Mouse (Mus musculus) liver, embryonic 14.5 days (tissue): ENCODE measurements around the gene Rasgef1b. TPM values are rescaled to one million over a fixed set of nuclear protein-coding genes. Genes with fewer than 3 reads are reported as not detected.

Source experiments
- ATAC-seq: fragments of 200-750 bp; cut with Nextera tagmentation; 2 replicates; pipeline ENCODE4 v1.8.0; 2017; ENCODE audit warnings: moderate number of reproducible peaks, mild to moderate bottlenecking, moderate library complexity; ENCODE audit not compliant: insufficient read depth
- DNase-seq, 3 experiments: peaks; one replicate each; pipeline ENCODE4 v3.0.0-alpha.2; 2012 to 2013; ENCODE audit warnings: low read depth in 3 of 3, low spot score in 3 of 3
- H3K27ac ChIP-seq: fragments of 300-500 bp; sonication (generic); 2 replicates; pipeline ENCODE4 v1.5.1; 2014; ENCODE audit warnings: moderate library complexity, mild to moderate bottlenecking, control low read depth, inconsistent platforms
- H3K27me3 ChIP-seq: fragments of 300-500 bp; sonication (generic); 2 replicates; pipeline ENCODE4 v1.6.1; 2014; ENCODE audit warnings: mild to moderate bottlenecking, low read length, moderate library complexity; ENCODE audit not compliant: control insufficient read depth, insufficient read depth
- H3K36me3 ChIP-seq: fragments of 300-500 bp; sonication (generic); replicated peaks from 2 replicates; pipeline ENCODE4 v1.6.1; 2014; ENCODE audit warnings: low read depth; ENCODE audit not compliant: control insufficient read depth, insufficient read depth
- H3K4me1 ChIP-seq, 2 experiments: fragments of 200-500 bp in 1 of 2; fragments of 300-500 bp in 1 of 2; sonication (generic) in 1 of 2; replicated peaks; 2 replicates each; pipeline ENCODE4 v1.6.1; 2012 to 2014; ENCODE audit warnings: antibody characterized with exemption in 1 of 2, inconsistent platforms in 1 of 2, low read length in 1 of 2; ENCODE audit not compliant: control insufficient read depth in 2 of 2, insufficient read depth in 2 of 2
- H3K4me2 ChIP-seq: fragments of 300-500 bp; sonication (generic); 2 replicates; pipeline ENCODE4 v1.6.1; 2014; ENCODE audit warnings: low read depth, mild to moderate bottlenecking, control low read depth, moderate library complexity
- H3K4me3 ChIP-seq, 2 experiments: fragments of 200-500 bp in 1 of 2; fragments of 300-500 bp in 1 of 2; sonication (generic) in 1 of 2; 2 replicates each; pipeline ENCODE4 v1.5.1; 2012 to 2014; ENCODE audit warnings: low read depth in 2 of 2, low read length in 2 of 2, mild to moderate bottlenecking in 2 of 2, control low read depth in 1 of 2, inconsistent platforms in 1 of 2, moderate library complexity in 1 of 2; ENCODE audit not compliant: insufficient read depth in 1 of 2
- H3K9ac ChIP-seq: fragments of 300-500 bp; sonication (generic); replicated peaks from 2 replicates; pipeline ENCODE4 v1.6.1; 2014; ENCODE audit warnings: mild to moderate bottlenecking, control low read depth, moderate library complexity
- H3K9me3 ChIP-seq: fragments of 300-500 bp; sonication (generic); 2 replicates; pipeline ENCODE4 v1.6.1; 2016; ENCODE audit warnings: low read length, mixed read lengths; ENCODE audit not compliant: control insufficient read depth
- CTCF ChIP-seq: IDR thresholded peaks from 2 replicates; pipeline ENCODE4 v1.5.1; 2016; ENCODE audit warnings: antibody characterized with exemption, low read depth, control low read depth
- EP300 ChIP-seq: IDR thresholded peaks from 2 replicates; pipeline ENCODE4 v1.6.1; 2016; ENCODE audit warnings: antibody characterized with exemption, low read depth
- WGBS: fragments of 180-500 bp; shearing (Covaris S2); extraction: QIAGEN DNeasy Blood & Tissue Kit; methylation state at CpG from one replicate; pipeline ENCODE4 v1.1.7; 2014; ENCODE audit not compliant: insufficient replicate concordance; 5-methylcytosine and 5-hydroxymethylcytosine counted together
- polyA plus RNA-seq, 2 experiments: library from polyadenylated mRNA; depleted of rRNA in 1 of 2; stranded (reverse) in 1 of 2; unstranded in 1 of 2; fragments of >200 nt; fragmentation: Nextera tagmentation in 1 of 2; extraction: Ambion mirVana in 1 of 2; gene quantifications; 2 replicates each; pipeline versions ENCODE4 v1.2.1 to v1.2.3; 2012 to 2014

Rasgef1b gene
- polyA plus RNA-seq, 2 experiments, result 2.8 to 4.2 TPM

DNA sequence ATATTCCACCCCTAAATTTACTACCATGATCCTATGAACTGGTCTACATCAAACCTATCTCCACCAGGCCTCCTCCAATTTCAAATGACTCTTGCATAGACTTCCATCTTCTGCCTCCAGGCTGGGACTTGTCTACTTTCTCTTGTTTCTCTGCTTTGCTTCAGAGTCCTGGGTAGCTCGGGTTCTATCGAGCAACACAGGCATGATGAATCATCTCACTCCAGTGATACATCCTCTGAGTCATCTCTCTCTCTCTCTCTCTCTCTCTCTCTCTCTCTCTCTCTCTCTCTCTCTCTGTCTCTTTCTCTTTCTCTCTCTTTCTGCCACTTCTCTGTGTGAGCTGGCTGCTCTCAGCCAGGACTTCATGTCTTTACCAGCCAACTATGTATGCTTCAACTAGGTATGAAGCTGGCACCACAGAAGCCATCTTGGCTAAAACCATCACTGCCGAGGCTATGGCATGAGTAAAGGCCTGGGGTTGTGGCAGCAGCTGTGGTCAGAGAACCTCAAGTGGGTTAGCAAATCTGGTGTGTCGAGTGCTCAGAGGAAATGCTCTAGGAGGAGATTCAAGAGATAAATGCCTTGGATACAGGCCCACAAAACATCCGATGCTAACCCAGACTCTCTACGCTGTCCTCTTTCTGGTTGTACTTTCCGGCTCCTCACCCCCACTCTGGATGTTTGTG, 229.3 kb downstream of the Rasgef1b start:
- Histone ChIP-seq H3K27me3 (no peaks in the 10 kb centered on the region), H3K27ac (no peak overlapping the region), H3K4me3 (no peak overlapping the region), H3K9me3 (no peaks in the 10 kb centered on the region), H3K4me1 (no peaks in the 10 kb centered on the region; a peak in 1 of 4 replicates), H3K9ac (no peak overlapping the region), H3K36me3 (no peaks in the 10 kb centered on the region), H3K4me2 (no peak overlapping the region)
- ATAC-seq (no peak), DNase-seq (no peak)
- no peak for TF ChIP-seq EP300
- TF ChIP-seq CTCF, result no peak
- 26% methylated on average over 7 of the region's 7 CpGs for WGBS

GRCm38 (mm10) chr5:99497856-99498255, 231.0 kb downstream of the Rasgef1b start:
- Histone ChIP-seq H3K4me2 (no peak overlapping the region), H3K9ac (no peak overlapping the region), H3K9me3 (no peaks in the 10 kb centered on the region), H3K4me3 (no peak overlapping the region), H3K36me3 (no peaks in the 10 kb centered on the region), H3K4me1 (peaks cover 0 to 2% of the 10 kb centered on the region in 2 experiments; a peak in 1 of 4 replicates), H3K27me3 (no peaks in the 10 kb centered on the region), H3K27ac (no peak overlapping the region)
- TF ChIP-seq CTCF (no peak), EP300 (no peak)
- DNase-seq, result no peak
- WGBS, result 49% methylated on average over 11 of the region's 11 CpGs
- ATAC-seq, result no peak

GRCm38 (mm10) chr5:99496931-99497782, 231.7 kb downstream of the Rasgef1b start:
- H3K4me3 ChIP-seq, result no peak overlapping the region
- ATAC-seq, result no peak

DNA sequence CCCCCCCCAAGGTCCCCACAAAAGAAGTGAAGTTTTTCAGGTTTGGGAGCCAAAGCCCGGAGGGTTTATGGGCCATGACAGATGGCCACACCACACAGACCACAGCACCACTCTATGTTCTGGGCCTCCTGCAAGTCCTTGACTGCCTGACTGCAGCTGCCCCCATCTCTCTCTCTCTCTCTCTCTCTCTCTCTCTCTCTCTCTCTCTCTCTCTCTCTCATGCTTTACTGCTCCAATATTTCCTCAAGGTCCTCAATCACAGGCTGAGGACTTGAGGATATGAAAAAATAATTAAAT, 232.8 kb downstream of the Rasgef1b start:
- DNase-seq (no peak), ATAC-seq (no peak)
- 61% methylated on average over 1 of the region's 1 CpGs for WGBS
- Histone ChIP-seq H3K27ac (no peak overlapping the region), H3K27me3 (no peaks in the 10 kb centered on the region), H3K4me3 (no peak overlapping the region), H3K36me3 (no peaks in the 10 kb centered on the region), H3K9ac (no peak overlapping the region), H3K4me2 (no peak overlapping the region), H3K4me1 (peaks cover 0 to 2% of the 10 kb centered on the region in 2 experiments; a peak in 1 of 4 replicates), H3K9me3 (no peaks in the 10 kb centered on the region)
- no peak for TF ChIP-seq CTCF
- no peak for TF ChIP-seq EP300

More at GRCm38 (mm10) chr5:99496931-99497782, 231.7 kb downstream of the Rasgef1b start:
- Histone ChIP-seq H3K4me2 (no peak overlapping the region), H3K36me3 (no peaks in the 10 kb centered on the region), H3K27ac (no peak overlapping the region), H3K4me1 (peaks cover 0 to 2% of the 10 kb centered on the region in 2 experiments; a peak in 1 of 4 replicates), H3K27me3 (no peaks in the 10 kb centered on the region), H3K9me3 (no peaks in the 10 kb centered on the region), H3K9ac (no peak overlapping the region)
- TF ChIP-seq CTCF (no peak), EP300 (no peak)
- DNase-seq, result no peak
- 59% methylated on average over 9 of the region's 9 CpGs for whole genome bisulfite sequencing
